Mouse (Mus musculus) olfactory bulb, adult 2 months (tissue): ENCODE results near the gene Fam213a.
A peak's percentile ranks its signal among the peaks of the same experiment; 100 is the strongest.

Experiments
- CTCF ChIP-seq: fragments of 200-500 bp; IDR thresholded peaks from 2 replicates; pipeline ENCODE4 v1.5.1; 2012; ENCODE audit warnings: low read depth, mild to moderate bottlenecking, low read length, moderate library complexity; ENCODE audit not compliant: insufficient read depth
- POLR2A ChIP-seq: fragments of 200-500 bp; IDR thresholded peaks from 2 replicates; pipeline ENCODE4 v1.6.1; 2012; ENCODE audit warnings: mild to moderate bottlenecking, low read depth, low read length, moderate library complexity; ENCODE audit not compliant: insufficient read depth

DNA sequence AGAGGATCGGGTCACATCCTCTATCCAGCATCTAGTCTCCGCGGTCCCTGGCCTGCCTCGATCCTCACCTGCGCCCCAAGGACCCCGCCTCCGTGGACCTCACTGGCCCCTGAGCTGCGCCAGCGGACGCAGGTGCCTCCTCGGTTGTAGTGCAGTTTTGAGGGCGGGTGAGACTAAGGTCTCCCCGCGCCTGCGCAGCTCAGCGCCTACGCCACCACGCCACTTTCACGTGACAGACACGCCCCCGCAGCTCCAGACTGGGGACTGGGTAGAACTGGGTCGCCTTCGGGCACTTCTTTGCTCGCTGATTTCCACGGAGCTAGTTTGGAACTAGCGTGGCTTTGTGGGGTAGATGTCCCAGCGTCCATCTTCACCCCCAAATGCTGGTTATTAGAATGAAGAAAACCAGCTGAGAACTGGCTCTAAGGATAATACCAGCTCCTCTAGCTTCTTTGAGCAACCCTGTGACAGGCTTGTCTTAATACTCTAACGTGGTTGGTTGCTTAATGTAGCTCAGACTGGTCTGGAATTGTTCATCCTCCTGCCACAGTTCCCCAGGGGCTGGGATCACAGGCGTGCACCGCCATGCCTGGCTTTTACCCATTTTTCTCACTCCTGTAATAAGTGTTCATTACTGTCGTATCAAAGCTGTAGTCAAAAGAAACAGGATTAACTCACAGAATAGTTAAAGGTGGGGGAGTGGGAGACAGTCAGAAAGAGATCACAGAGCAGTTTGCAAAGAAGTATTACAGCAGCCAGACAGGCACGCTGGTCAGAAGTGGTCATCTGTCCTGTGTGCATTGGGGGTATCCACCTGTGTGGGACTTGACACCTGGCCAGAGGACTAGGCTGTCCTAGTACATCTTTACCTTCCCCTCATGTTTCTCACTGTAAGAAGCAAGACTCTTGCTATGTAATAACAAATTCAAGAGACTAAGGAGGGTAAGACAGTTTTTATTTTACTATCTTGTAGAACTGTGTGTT, at the start of gene Fam213a:
- TF ChIP-seq CTCF (no peak), POLR2A (peak; percentile 84)
